Mouse (Mus musculus) kidney, embryonic 14.5 days (tissue): Measurements from ENCODE around the gene Sertad2. TPM values are rescaled to one million over a fixed set of nuclear protein-coding genes. Genes with fewer than 3 reads are reported as not detected.

Experiments used
- ATAC-seq: fragments of 200-750 bp; cut with Nextera tagmentation; 2 replicates; pipeline ENCODE4 v1.8.0; 2017; ENCODE audit warnings: moderate number of reproducible peaks, mild to moderate bottlenecking, moderate TSS enrichment, moderate library complexity; ENCODE audit not compliant: low FRiP score, low TSS enrichment
- H3K27ac ChIP-seq: fragments of 300-500 bp; sonication (generic); 2 replicates; pipeline ENCODE4 v1.5.1; 2014; ENCODE audit warnings: low read depth, mild to moderate bottlenecking, low read length, moderate library complexity, mixed read lengths
- H3K27me3 ChIP-seq: fragments of 300-500 bp; sonication (generic); 2 replicates; pipeline ENCODE4 v1.6.1; 2014; ENCODE audit warnings: mild to moderate bottlenecking, low read length; ENCODE audit not compliant: control insufficient read depth, insufficient read depth
- H3K36me3 ChIP-seq: fragments of 300-500 bp; sonication (generic); 2 replicates; pipeline ENCODE4 v1.6.1; 2014; ENCODE audit warnings: low read length, mixed read lengths; ENCODE audit not compliant: control insufficient read depth, insufficient read depth
- H3K4me1 ChIP-seq: fragments of 300-500 bp; sonication (generic); 2 replicates; pipeline ENCODE4 v1.6.1; 2014; ENCODE audit warnings: low read length, mixed read lengths; ENCODE audit not compliant: control insufficient read depth, insufficient read depth
- H3K4me2 ChIP-seq: fragments of 300-500 bp; sonication (generic); replicated peaks from 2 replicates; pipeline ENCODE4 v1.6.1; 2014; ENCODE audit warnings: low read depth, mild to moderate bottlenecking, low read length
- H3K4me3 ChIP-seq: fragments of 300-500 bp; sonication (generic); 2 replicates; pipeline ENCODE4 v1.5.1; 2014; ENCODE audit warnings: mild to moderate bottlenecking, low read length
- H3K9ac ChIP-seq: fragments of 300-500 bp; sonication (generic); 2 replicates; pipeline ENCODE4 v1.6.1; 2014; ENCODE audit warnings: low read depth, mild to moderate bottlenecking, low read length, moderate library complexity
- H3K9me3 ChIP-seq: fragments of 300-500 bp; sonication (generic); 2 replicates; pipeline ENCODE4 v1.6.1; 2016; ENCODE audit warnings: low read length; ENCODE audit not compliant: control insufficient read depth
- WGBS: fragments of 180-500 bp; shearing (Covaris S2); extraction: QIAGEN DNeasy Blood & Tissue Kit; methylation state at CpG from one replicate; pipeline ENCODE4 v1.1.7; 2014; 5-methylcytosine and 5-hydroxymethylcytosine counted together
- polyA plus RNA-seq: library from polyadenylated mRNA; unstranded; fragments of >200 nt; fragmentation: Nextera tagmentation; extraction: Ambion mirVana; gene quantifications from 2 replicates; pipeline ENCODE4 v1.2.1, GENCODE M21; 2014

Gene Sertad2
- polyA plus RNA-seq, 1 experiment from 2014 or later: 34.9 TPM

DNA sequence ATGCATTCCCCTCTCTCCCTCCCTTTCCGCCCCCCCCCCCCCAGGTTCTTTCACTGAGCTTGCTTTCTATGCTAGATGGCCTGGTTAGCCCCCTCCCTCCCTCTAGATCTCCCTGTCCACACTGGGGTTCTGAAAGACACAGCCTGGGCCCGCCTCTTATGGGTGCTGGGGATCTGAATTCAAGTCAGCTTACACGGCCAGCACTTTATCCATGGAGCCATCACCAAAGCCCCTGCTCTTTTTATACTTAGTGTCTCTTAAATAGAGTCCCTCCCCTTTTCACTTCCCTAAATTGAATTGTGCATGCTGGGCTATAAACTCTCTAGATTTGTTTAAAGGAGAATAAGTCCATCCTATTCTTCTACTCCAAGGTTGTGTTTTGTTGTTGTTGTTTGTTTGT, 12.6 kb downstream of the Sertad2 start:
- Histone ChIP-seq H3K4me1 (no peaks in the 10 kb centered on the region), H3K27ac (no peak overlapping the region), H3K27me3 (no peaks in the 10 kb centered on the region), H3K36me3 (no peaks in the 10 kb centered on the region), H3K4me2 (no peak overlapping the region), H3K4me3 (no peak overlapping the region), H3K9ac (no peak overlapping the region), H3K9me3 (no peaks in the 10 kb centered on the region)
- 74% methylated on average over 2 of the region's 3 CpGs for WGBS
- ATAC-seq: no peak

DNA sequence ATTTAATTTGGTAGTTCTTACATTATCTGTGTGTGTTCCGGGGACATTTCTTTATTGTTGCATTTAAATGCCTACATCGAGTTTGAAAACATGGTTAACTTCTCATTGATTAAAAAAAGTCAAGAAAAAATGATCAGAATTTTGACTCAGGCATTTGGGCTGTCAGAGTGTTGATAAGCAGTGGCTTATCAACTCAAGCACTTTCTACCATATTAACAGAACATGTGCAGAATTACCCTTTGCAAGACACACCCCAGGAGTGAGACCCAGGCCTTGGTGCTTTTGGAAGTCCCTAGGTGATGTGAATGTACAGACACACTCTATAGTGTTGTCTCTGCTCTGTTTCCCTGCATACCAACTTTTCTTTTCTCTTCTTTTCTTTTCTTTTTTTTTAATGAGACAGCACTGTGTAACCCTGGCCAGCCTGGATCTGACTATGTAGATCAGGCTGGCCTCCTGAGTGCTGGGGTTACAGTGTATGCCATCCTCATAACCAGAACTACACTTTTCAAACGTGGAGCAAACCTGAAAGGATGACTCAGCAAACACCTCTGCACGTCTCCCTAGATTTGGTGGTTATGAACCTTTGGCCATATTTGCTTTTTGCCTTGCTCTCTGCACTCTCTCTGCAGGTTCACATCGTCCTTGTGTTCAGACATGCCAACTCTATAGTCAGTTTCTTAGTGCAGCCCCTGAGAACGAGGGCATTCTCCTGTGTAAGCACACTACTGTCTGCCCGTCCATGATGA, 13.3 kb downstream of the Sertad2 start:
- no peak overlapping the region for H3K9ac ChIP-seq
- H3K9me3 ChIP-seq: no peaks in the 10 kb centered on the region
- WGBS: 74% methylated on average over 7 of the region's 7 CpGs
- H3K4me3 ChIP-seq: no peak overlapping the region
- H3K4me2 ChIP-seq: no peak overlapping the region
- ATAC-seq: no peak
- H3K36me3 ChIP-seq: no peaks in the 10 kb centered on the region
- H3K27me3 ChIP-seq: no peaks in the 10 kb centered on the region
- no peak overlapping the region for H3K27ac ChIP-seq
- no peaks in the 10 kb centered on the region for H3K4me1 ChIP-seq

DNA sequence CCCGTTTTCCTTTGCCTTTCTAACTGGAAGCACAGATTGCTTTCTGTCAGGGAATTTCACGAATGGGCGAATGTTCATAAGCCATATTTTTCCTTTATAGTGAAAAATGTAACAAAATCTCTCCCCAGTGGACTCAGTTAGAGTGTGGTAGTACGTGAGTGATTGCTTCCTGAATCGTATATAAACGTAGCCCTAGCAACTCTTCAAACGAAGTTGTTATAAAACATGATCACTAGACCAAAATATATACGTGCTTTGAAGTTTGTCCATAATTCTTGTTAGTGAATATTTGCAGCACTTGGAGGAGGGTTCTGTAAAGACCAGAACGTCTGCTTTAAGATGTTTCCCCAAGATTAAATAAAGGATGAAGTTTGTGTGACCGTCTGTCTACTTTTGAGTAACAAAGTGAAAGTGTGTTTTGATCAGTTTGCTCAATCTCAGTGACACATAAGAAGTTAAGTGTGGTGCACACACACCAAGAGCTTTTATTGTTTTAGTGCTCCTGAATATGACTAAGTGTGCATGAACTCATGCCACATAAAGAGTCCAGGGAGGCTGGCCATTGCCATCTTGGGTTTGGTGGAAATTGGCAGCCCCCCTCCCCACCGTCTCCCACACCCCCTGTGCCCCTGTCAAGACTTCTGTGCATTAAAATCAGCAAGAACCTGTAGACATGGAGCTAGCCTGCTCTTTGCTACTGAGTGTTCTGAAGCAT, 16.3 kb downstream of the Sertad2 start:
- Histone ChIP-seq H3K27ac (no peak overlapping the region), H3K27me3 (no peaks in the 10 kb centered on the region), H3K4me1 (0 out of 2 replicates have a peak, but pooled peaks cover 4% of the 10 kb centered on the region), H3K9me3 (no peaks in the 10 kb centered on the region), H3K4me3 (no peak overlapping the region), H3K9ac (no peak overlapping the region), H3K36me3 (no peaks in the 10 kb centered on the region), H3K4me2 (no peak overlapping the region)
- no peak for ATAC-seq
- WGBS: 42% methylated on average over 11 of the region's 11 CpGs

DNA sequence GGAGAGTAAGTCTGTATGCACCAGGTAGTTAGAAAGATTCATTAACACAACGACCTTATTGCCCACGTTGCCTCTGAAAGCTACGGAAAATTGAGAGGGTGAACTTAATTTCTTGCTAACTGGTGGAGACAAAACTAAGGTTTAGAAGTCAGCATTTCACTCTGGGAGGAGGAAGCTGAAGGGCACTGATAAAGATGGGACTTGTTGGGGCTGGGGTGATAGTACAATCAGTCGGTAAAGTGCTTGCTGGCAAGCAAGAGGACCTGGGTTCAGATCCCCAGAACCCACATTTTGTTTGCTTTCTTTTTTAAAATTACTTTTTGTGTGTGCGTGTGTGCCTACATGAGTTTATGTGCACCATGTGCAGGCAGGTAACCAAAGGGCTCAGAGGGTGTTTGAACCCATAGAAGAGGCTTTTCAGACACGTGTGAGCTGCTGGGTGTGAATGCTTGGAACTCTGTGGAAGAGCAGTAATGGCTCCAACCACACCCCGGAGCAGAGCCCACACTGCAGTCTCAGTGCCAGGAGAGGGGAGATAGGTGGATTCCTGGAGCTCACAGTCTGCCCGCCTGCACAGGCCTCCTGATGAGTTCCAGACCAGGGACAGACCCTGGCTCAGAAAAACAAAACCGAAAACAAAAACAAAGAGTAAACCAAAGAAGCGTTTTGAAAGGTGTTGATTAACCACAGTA, 17.0 kb downstream of the Sertad2 start:
- H3K4me2 ChIP-seq: no peak overlapping the region
- H3K36me3 ChIP-seq: no peaks in the 10 kb centered on the region
- no peak overlapping the region for H3K4me3 ChIP-seq
- no peaks in the 10 kb centered on the region for H3K27me3 ChIP-seq
- ATAC-seq: no peak
- no peaks in the 10 kb centered on the region for H3K9me3 ChIP-seq
- WGBS: 61% methylated on average over 10 of the region's 10 CpGs
- 0 out of 2 replicates have a peak, but pooled peaks cover 4% of the 10 kb centered on the region for H3K4me1 ChIP-seq
- no peak overlapping the region for H3K9ac ChIP-seq
- H3K27ac ChIP-seq: no peak overlapping the region

DNA sequence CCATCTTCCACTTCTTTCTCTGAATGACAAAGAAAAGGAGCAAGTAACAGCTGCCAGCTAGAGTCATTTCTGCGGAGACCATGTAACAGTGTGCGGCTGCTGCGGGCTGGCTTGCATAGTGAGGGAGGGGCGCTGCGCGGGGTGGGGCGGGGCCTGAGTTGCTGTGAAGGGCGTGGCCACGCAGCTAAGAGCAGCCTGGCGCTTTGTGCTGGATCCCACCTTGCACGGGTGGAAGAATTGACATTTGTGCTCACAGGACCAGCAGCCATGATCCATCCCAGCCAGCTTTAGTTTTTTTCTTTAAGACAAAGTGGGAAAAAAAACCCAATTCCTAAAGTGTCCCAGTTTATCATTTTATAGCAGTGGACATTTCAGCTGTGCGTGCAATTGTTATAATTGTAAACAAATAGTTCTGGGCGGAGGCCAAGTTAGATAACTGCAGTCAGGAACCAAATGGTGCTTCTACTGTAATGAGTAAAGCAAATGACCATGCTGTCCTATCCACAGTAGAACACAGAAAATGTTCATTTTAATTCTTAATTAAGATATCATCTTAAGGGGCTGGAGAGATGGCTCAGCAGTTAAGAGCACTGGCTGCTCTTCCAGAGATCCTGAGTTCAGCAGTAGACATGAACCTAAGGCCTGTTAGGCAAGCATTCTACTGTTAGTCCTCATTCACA, 18.4 kb downstream of the Sertad2 start:
- WGBS: 8% methylated on average over 13 of the region's 13 CpGs
- Histone ChIP-seq H3K27me3 (no peaks in the 10 kb centered on the region), H3K9ac (no peak overlapping the region), H3K4me2 (peak overlapping the region; percentile 44), H3K36me3 (no peaks in the 10 kb centered on the region), H3K9me3 (no peaks in the 10 kb centered on the region), H3K4me1 (0 out of 2 replicates have a peak, but pooled peaks cover 4% of the 10 kb centered on the region), H3K27ac (no peak overlapping the region), H3K4me3 (peak overlapping the region; percentile 15; the same call in 1 of the 2 replicates)
- peak; percentile 94 for ATAC-seq

DNA sequence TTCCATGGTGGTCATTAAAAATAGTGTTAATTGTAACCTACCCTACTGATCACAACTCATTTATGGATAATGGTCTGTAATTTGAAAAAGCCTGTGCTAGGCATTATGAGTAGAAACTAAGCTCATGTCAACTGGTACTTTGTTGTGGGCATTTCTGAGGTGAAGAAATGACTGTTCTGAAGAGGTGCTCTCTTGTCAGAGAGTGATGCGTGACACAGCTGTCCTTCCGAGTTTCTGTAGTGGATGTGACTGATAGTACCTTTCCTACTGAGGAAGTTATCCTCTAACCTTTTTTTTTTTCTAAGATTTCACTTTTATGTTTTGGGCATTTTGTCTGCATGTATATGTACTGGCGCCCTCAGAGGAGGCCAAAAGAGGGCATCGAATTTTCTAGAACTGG, 22.0 kb downstream of the Sertad2 start:
- Histone ChIP-seq H3K4me2 (no peak overlapping the region), H3K36me3 (no peaks in the 10 kb centered on the region), H3K27me3 (no peaks in the 10 kb centered on the region), H3K9me3 (no peaks in the 10 kb centered on the region), H3K9ac (no peak overlapping the region), H3K27ac (no peak overlapping the region), H3K4me3 (no peak overlapping the region), H3K4me1 (0 out of 2 replicates have a peak, but pooled peaks cover 4% of the 10 kb centered on the region)
- 86% methylated on average over 4 of the region's 4 CpGs for WGBS
- ATAC-seq: no peak

DNA sequence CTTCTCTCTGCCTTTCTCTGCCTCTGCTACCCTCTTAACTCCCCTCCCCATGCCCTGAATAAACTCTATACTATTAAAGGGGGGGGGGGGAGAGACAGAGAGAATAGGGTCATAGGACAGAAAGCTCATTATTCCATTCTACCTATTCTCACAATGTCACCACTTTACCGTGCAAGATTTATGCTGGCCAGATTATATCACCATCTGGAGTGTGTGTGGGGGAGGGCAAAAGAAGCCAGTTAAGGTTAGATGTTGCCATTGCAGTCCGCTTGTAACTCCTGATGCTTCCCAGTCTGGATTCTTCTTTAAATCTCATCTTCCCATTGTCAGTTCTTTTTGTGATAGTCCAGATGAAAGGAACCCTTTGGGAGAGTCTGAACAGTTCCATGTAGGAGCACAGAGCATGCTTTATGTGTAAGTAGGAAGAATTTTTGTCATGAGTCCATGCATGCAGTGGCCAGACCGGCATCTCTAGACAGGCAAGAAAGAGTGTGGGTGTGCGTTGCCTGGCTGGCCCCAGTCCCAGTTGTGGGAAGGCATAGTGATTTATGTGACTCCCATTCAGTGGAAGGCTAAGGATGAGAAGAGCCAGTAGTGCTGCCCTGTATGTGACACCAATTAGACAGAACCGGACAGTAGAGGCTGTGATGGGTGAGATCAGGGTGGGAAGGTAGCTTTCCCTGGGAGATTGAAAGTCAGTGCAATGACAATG, 28.8 kb downstream of the Sertad2 start:
- peaks cover 7% of the 10 kb centered on the region for H3K4me1 ChIP-seq
- H3K36me3 ChIP-seq: no peaks in the 10 kb centered on the region
- whole genome bisulfite sequencing: 34% methylated on average over 5 of the region's 5 CpGs
- H3K27ac ChIP-seq: no peak overlapping the region
- H3K4me2 ChIP-seq: no peak overlapping the region
- no peaks in the 10 kb centered on the region for H3K27me3 ChIP-seq
- H3K4me3 ChIP-seq: no peak overlapping the region
- H3K9ac ChIP-seq: no peak overlapping the region
- no peaks in the 10 kb centered on the region for H3K9me3 ChIP-seq
- peak; percentile 58; the same call in 1 of the 2 replicates for ATAC-seq

DNA sequence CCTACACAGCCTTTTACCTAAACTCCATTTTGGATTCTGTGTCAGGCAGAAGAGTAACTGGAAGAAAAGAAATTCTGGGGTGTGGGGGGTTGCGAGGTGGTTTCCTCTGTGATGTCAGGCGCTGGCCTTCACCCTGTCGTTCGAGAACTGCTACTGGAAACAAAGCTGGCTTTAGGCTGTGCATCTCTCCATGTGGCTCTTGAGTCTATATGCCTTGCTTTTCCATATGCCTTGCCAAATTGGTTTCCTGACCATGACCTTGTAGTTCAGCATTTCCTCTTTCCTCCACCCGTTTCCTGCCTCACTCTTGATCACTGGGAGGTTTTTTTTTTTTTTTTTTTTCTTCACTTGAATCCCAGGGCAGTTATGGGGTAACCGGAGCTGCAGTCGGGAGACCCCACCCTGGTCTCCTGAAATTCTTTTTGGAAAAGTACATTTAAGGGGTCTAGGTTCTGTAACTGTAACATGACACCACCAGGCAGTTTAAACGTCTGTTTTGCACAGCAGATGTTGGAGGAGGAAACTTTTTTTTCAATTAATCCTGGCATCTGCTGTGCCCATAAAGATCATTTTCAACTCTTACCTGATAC, 33.1 kb downstream of the Sertad2 start:
- peaks cover 10% of the 10 kb centered on the region for H3K4me1 ChIP-seq
- peak; percentile 69 for ATAC-seq
- 26% methylated on average over 8 of the region's 8 CpGs for WGBS
- H3K9ac ChIP-seq: no peak overlapping the region
- peak overlapping the region; percentile 38; the same call in 1 of the 2 replicates for H3K27ac ChIP-seq
- H3K9me3 ChIP-seq: no peaks in the 10 kb centered on the region
- no peaks in the 10 kb centered on the region for H3K36me3 ChIP-seq
- H3K27me3 ChIP-seq: no peaks in the 10 kb centered on the region
- H3K4me2 ChIP-seq: no peak overlapping the region
- H3K4me3 ChIP-seq: no peak overlapping the region
